Mouse (Mus musculus): ENCODE data around the gene Hsd11b1. TPM values are rescaled to one million over a fixed set of nuclear protein-coding genes. Genes with fewer than 3 reads are reported as not detected.

Gene Hsd11b1
- polyA plus RNA-seq, 1 experiment, result 0.12 TPM

DNA sequence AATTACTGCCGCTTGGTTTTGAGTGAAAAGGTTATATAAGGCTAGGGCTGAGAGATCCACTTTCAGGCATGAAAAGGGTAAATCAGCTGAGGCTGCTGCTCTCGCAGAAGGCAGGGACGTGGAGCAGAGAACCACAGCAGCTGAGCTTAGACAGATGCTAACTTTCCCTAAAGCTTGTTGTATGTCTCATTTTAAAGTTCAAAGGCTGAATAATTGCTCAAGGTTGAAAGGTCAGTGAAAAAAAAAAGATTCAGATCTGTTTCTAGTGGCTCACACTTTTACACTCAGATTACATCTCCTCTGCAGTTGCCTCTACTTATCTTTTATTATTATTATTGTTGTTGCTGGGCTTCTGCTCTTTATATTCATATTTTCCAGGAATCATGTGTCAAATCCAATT is 38.3 kb downstream of the Hsd11b1 start:
- no peak overlapping the region for H3K4me3 ChIP-seq (ENCODE audit: insufficient read depth, poor library complexity, severe bottlenecking)
- H3K27me3 ChIP-seq (ENCODE audit: control insufficient read depth, insufficient read depth, insufficient read length), result no peaks in the 10 kb centered on the region
- TF ChIP-seq MYOG (IDR thresholded peaks at IDR 0.05; ENCODE audit: control insufficient read depth, extremely low read depth, insufficient read length) (no peak), MYOD1 (IDR thresholded peaks at IDR 0.05; ENCODE audit: control insufficient read depth, insufficient read length, low read depth) (no peak), CTCF (IDR thresholded peaks at IDR 0.05; ENCODE audit: control insufficient read depth, insufficient read depth, insufficient read length) (no peak), MAX (IDR thresholded peaks at IDR 0.05) (no peak), USF1 (IDR thresholded peaks at IDR 0.05; ENCODE audit: low read depth) (no peak), CEBPB (IDR thresholded peaks at IDR 0.05; ENCODE audit: low read depth) (no peak), FOSL1 (IDR thresholded peaks at IDR 0.05; ENCODE audit: insufficient read depth, low read length, poor library complexity, severe bottlenecking) (no peak)
- no peaks in the 10 kb centered on the region for H3K79me2 ChIP-seq (ENCODE audit: control insufficient read depth, insufficient read depth)
- H3ac ChIP-seq (ENCODE audit: control insufficient read depth, insufficient read length, low read depth), result no peak overlapping the region
- no peaks in the 10 kb centered on the region for H3K79me3 ChIP-seq (ENCODE audit: low read depth)
- no peaks in the 10 kb centered on the region for H3K36me3 ChIP-seq (ENCODE audit: control insufficient read depth, insufficient read depth)

DNA sequence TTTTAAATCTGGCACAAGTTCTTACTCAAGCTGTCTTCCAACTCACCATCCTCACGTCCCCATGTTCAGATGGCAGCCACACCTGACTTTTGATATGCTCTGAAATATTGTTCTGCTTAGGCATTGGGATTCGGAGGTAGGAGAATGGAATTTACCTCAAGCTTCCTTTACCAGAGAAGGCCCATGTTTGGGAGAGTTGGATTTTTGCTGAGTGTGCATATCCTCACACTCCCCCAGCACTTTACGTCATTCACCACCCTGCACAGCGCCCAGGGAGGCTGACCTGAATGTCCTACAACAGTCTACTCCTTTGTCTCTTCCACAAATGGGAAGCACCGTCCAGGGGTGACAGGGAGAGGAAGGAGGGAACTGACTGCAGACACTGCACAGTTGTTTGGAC is 43.5 kb downstream of the Hsd11b1 start:
- TF ChIP-seq CTCF (IDR thresholded peaks at IDR 0.05; ENCODE audit: control insufficient read depth, insufficient read depth, insufficient read length) (no peak), MAX (IDR thresholded peaks at IDR 0.05) (no peak), FOSL1 (IDR thresholded peaks at IDR 0.05; ENCODE audit: insufficient read depth, low read length, poor library complexity, severe bottlenecking) (no peak), MYOD1 (IDR thresholded peaks at IDR 0.05; ENCODE audit: control insufficient read depth, insufficient read length, low read depth) (no peak), MYOG (IDR thresholded peaks at IDR 0.05; ENCODE audit: control insufficient read depth, extremely low read depth, insufficient read length) (no peak), USF1 (IDR thresholded peaks at IDR 0.05; ENCODE audit: low read depth) (no peak), CEBPB (IDR thresholded peaks at IDR 0.05; ENCODE audit: low read depth) (no peak)
- H3K36me3 ChIP-seq (ENCODE audit: control insufficient read depth, insufficient read depth), result no peaks in the 10 kb centered on the region
- H3ac ChIP-seq (ENCODE audit: control insufficient read depth, insufficient read length, low read depth), result no peak overlapping the region
- no peak overlapping the region for H3K4me3 ChIP-seq (ENCODE audit: insufficient read depth, poor library complexity, severe bottlenecking)
- no peaks in the 10 kb centered on the region for H3K27me3 ChIP-seq (ENCODE audit: control insufficient read depth, insufficient read depth, insufficient read length)
- no peaks in the 10 kb centered on the region for H3K79me3 ChIP-seq (ENCODE audit: low read depth)
- H3K79me2 ChIP-seq (ENCODE audit: control insufficient read depth, insufficient read depth), result no peaks in the 10 kb centered on the region

DNA sequence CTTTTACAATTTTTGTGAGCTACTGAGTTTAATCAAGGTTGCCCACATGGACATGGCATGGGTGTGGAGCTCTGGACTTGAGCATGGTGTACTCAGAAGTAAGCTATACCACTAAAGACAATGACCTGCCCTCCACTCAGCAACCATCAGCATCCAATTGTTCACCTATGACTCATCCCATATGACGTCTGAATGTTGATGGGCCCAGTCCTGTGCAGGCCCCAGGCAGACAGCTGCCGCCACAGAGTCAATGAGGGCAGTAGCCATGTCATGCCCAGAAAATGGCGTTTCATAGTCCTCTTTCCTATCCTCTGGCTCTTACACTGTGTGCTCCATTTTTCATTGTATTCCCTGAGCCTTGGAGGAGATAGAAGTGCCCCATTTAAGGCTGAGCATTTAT is 47.9 kb downstream of the Hsd11b1 start:
- TF ChIP-seq MAX (IDR thresholded peaks at IDR 0.05) (no peak), CTCF (IDR thresholded peaks at IDR 0.05; ENCODE audit: control insufficient read depth, insufficient read depth, insufficient read length) (no peak), MYOD1 (IDR thresholded peaks at IDR 0.05; ENCODE audit: control insufficient read depth, insufficient read length, low read depth) (peak; percentile 44), USF1 (IDR thresholded peaks at IDR 0.05; ENCODE audit: low read depth) (no peak), FOSL1 (IDR thresholded peaks at IDR 0.05; ENCODE audit: insufficient read depth, low read length, poor library complexity, severe bottlenecking) (no peak)
- Histone ChIP-seq H3K79me3 (ENCODE audit: low read depth) (no peaks in the 10 kb centered on the region), H3K79me2 (ENCODE audit: control insufficient read depth, insufficient read depth) (no peaks in the 10 kb centered on the region), H3K36me3 (ENCODE audit: control insufficient read depth, insufficient read depth) (no peaks in the 10 kb centered on the region), H3ac (ENCODE audit: control insufficient read depth, insufficient read length, low read depth) (no peak overlapping the region), H3K27me3 (ENCODE audit: control insufficient read depth, insufficient read depth, insufficient read length) (no peaks in the 10 kb centered on the region), H3K4me3 (ENCODE audit: insufficient read depth, poor library complexity, severe bottlenecking) (no peak overlapping the region)

DNA sequence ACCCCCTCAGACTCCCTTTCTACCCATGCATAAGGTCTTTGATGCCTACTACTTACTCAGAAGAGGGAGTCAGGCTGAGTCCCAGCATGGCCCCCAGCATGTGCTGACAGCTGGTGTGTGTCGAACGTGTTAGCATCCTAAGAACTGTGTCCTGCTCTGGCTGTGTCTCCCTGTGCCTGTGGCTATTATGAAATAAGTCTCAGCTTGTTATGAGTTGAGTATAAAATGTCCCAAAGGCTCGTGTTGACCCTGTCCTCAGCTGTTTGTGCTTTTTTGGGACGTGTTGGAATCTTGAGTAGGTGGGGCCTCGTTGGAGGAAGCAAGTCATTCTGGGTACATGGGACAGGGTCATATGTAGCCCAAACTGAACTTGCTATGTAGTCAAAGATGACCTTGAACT is 49.8 kb downstream of the Hsd11b1 start:
- TF ChIP-seq MAX (IDR thresholded peaks at IDR 0.05) (no peak), CEBPB (IDR thresholded peaks at IDR 0.05; ENCODE audit: low read depth) (no peak), FOSL1 (IDR thresholded peaks at IDR 0.05; ENCODE audit: insufficient read depth, low read length, poor library complexity, severe bottlenecking) (no peak), MYOG (IDR thresholded peaks at IDR 0.05; ENCODE audit: control insufficient read depth, extremely low read depth, insufficient read length) (no peak), CTCF (IDR thresholded peaks at IDR 0.05; ENCODE audit: control insufficient read depth, insufficient read depth, insufficient read length) (no peak), MYOD1 (IDR thresholded peaks at IDR 0.05; ENCODE audit: control insufficient read depth, insufficient read length, low read depth) (no peak), USF1 (IDR thresholded peaks at IDR 0.05; ENCODE audit: low read depth) (no peak)
- Histone ChIP-seq H3K4me3 (ENCODE audit: insufficient read depth, poor library complexity, severe bottlenecking) (no peak overlapping the region), H3K36me3 (ENCODE audit: control insufficient read depth, insufficient read depth) (no peaks in the 10 kb centered on the region), H3K79me3 (ENCODE audit: low read depth) (no peaks in the 10 kb centered on the region), H3K79me2 (ENCODE audit: control insufficient read depth, insufficient read depth) (no peaks in the 10 kb centered on the region), H3K27me3 (ENCODE audit: control insufficient read depth, insufficient read depth, insufficient read length) (no peaks in the 10 kb centered on the region), H3ac (ENCODE audit: control insufficient read depth, insufficient read length, low read depth) (no peak overlapping the region)

DNA sequence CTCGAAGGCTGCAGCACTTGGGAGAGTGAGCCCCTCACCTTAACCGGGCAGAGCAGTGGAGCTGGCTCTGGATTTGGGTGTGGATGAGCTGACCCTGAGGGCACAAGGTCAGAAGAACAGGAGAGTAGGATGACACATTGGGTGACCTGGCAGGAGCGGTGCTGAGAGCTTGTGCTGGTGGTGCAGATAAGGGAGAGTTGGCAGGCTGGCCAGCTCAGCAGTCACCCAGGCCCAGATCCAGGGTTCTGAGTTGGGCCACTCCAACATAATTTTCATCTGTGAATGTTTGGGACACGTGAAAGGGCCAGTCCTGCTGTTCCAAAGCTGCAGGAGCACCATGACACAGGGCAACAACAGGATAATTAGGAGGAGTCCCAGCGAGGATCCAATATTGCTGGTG is 52.5 kb downstream of the Hsd11b1 start:
- Histone ChIP-seq H3ac (ENCODE audit: control insufficient read depth, insufficient read length, low read depth) (no peak overlapping the region), H3K27me3 (ENCODE audit: control insufficient read depth, insufficient read depth, insufficient read length) (no peaks in the 10 kb centered on the region), H3K79me2 (ENCODE audit: control insufficient read depth, insufficient read depth) (no peaks in the 10 kb centered on the region), H3K4me3 (ENCODE audit: insufficient read depth, poor library complexity, severe bottlenecking) (no peak overlapping the region), H3K79me3 (ENCODE audit: low read depth) (no peaks in the 10 kb centered on the region), H3K36me3 (ENCODE audit: control insufficient read depth, insufficient read depth) (no peaks in the 10 kb centered on the region)
- no peak for TF ChIP-seq MAX (IDR thresholded peaks at IDR 0.05)
- TF ChIP-seq MYOD1 (IDR thresholded peaks at IDR 0.05; ENCODE audit: control insufficient read depth, insufficient read length, low read depth), result no peak
- TF ChIP-seq MYOG (IDR thresholded peaks at IDR 0.05; ENCODE audit: control insufficient read depth, extremely low read depth, insufficient read length), result no peak

DNA sequence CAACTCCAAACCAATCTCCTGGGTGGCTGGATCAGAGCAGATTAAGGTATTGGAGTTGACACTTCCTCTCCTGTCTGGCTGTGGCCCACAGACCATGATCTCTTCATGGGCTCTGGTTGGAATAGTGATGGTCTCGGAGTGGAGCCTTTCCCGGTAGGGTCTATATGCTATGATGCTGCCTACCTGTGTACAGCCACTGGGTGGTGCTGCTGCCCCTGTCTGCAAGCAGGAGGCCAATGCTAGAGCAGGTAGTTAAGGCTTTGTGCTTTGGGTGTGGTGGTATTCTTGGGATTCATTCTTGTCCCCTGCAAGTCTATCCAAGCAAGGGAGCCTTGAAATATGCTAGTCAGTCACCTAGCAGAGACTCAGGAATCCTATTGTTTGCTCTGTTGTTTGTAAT is 55.7 kb downstream of the Hsd11b1 start:
- no peaks in the 10 kb centered on the region for H3K27me3 ChIP-seq (ENCODE audit: control insufficient read depth, insufficient read depth, insufficient read length)
- H3ac ChIP-seq (ENCODE audit: control insufficient read depth, insufficient read length, low read depth), result no peak overlapping the region
- TF ChIP-seq CTCF (IDR thresholded peaks at IDR 0.05; ENCODE audit: control insufficient read depth, insufficient read depth, insufficient read length), result peak; percentile 76
- no peak for TF ChIP-seq MAX (IDR thresholded peaks at IDR 0.05)
- H3K79me3 ChIP-seq (ENCODE audit: low read depth), result no peaks in the 10 kb centered on the region
- no peaks in the 10 kb centered on the region for H3K79me2 ChIP-seq (ENCODE audit: control insufficient read depth, insufficient read depth)
- no peak overlapping the region for H3K4me3 ChIP-seq (ENCODE audit: insufficient read depth, poor library complexity, severe bottlenecking)
- no peaks in the 10 kb centered on the region for H3K36me3 ChIP-seq (ENCODE audit: control insufficient read depth, insufficient read depth)
